Mouse (Mus musculus) liver, adult 2 months (tissue): Measurements from ENCODE around the gene Mypop. TPM values are rescaled to one million over a fixed set of nuclear protein-coding genes. Genes with fewer than 3 reads are reported as not detected.
A peak's percentile ranks its signal among the peaks of the same experiment; 100 is the strongest.

Experiments used
- DNase-seq: peaks from one replicate; pipeline ENCODE4 v3.0.0-alpha.2; 2011; ENCODE audit warnings: low read depth, low spot score; ENCODE audit errors: extremely low read depth
- H3K27ac ChIP-seq: fragments of 200-500 bp; replicated peaks from 2 replicates; pipeline ENCODE4 v1.5.1; 2012; ENCODE audit warnings: low read depth, mild to moderate bottlenecking, control low read depth, inconsistent platforms, low read length; ENCODE audit not compliant: insufficient read depth
- H3K27me3 ChIP-seq: fragments of 200-500 bp; 2 replicates; pipeline ENCODE4 v1.6.1; 2012; ENCODE audit warnings: mild to moderate bottlenecking, moderate library complexity, low read length, inconsistent platforms; ENCODE audit not compliant: control insufficient read depth, insufficient read depth
- H3K36me3 ChIP-seq: fragments of 200-500 bp; 2 replicates; pipeline ENCODE4 v1.6.1; 2012; ENCODE audit warnings: low read length, inconsistent platforms; ENCODE audit not compliant: control insufficient read depth, insufficient read depth
- H3K4me1 ChIP-seq: fragments of 200-500 bp; 2 replicates; pipeline ENCODE4 v1.6.1; 2011; ENCODE audit warnings: low read length; ENCODE audit not compliant: control insufficient read depth, insufficient read depth
- H3K4me3 ChIP-seq: fragments of 200-500 bp; 2 replicates; pipeline ENCODE4 v1.5.1; 2011; ENCODE audit warnings: low read depth, mild to moderate bottlenecking, control low read depth, low read length, moderate library complexity; ENCODE audit not compliant: insufficient read depth
- H3K79me2 ChIP-seq: fragments of 200-500 bp; 2 replicates; pipeline ENCODE4 v1.6.1; 2012; ENCODE audit warnings: inconsistent platforms, mild to moderate bottlenecking, low read length, moderate library complexity; ENCODE audit not compliant: control insufficient read depth, insufficient read depth
- H3K9ac ChIP-seq: fragments of 200-500 bp; 2 replicates; pipeline ENCODE4 v1.6.1; 2012; ENCODE audit warnings: low read depth, mild to moderate bottlenecking, control low read depth, inconsistent platforms, low read length
- CTCF ChIP-seq: fragments of 200-500 bp; IDR thresholded peaks from 2 replicates; pipeline ENCODE4 v1.5.1; 2011; ENCODE audit warnings: low read depth, low read length, control low read depth
- POLR2A ChIP-seq: fragments of 200-500 bp; IDR thresholded peaks from 2 replicates; pipeline ENCODE4 v1.6.1; 2011; ENCODE audit warnings: low read length, control low read depth; ENCODE audit not compliant: insufficient read depth; ENCODE audit errors: extremely low read depth
- WGBS: fragments of 180-500 bp; shearing (Covaris S2); methylation state at CpG from one replicate; pipeline ENCODE4 v1.1.7; 2018; 5-methylcytosine and 5-hydroxymethylcytosine counted together
- polyA plus RNA-seq: library from polyadenylated mRNA; depleted of rRNA; stranded (reverse); fragments of >200 nt; gene quantifications from 2 replicates; pipeline ENCODE4 v1.2.3, GENCODE M21; 2012
- total RNA-seq: library from RNA; depleted of rRNA; stranded (reverse); fragments of >200 nt; gene quantifications from 2 replicates; pipeline ENCODE4 v1.2.3, GENCODE M21; 2014

The Mypop gene
- total and polyA plus RNA-seq, 2 experiments: 0.65 to 3.1 TPM

DNA sequence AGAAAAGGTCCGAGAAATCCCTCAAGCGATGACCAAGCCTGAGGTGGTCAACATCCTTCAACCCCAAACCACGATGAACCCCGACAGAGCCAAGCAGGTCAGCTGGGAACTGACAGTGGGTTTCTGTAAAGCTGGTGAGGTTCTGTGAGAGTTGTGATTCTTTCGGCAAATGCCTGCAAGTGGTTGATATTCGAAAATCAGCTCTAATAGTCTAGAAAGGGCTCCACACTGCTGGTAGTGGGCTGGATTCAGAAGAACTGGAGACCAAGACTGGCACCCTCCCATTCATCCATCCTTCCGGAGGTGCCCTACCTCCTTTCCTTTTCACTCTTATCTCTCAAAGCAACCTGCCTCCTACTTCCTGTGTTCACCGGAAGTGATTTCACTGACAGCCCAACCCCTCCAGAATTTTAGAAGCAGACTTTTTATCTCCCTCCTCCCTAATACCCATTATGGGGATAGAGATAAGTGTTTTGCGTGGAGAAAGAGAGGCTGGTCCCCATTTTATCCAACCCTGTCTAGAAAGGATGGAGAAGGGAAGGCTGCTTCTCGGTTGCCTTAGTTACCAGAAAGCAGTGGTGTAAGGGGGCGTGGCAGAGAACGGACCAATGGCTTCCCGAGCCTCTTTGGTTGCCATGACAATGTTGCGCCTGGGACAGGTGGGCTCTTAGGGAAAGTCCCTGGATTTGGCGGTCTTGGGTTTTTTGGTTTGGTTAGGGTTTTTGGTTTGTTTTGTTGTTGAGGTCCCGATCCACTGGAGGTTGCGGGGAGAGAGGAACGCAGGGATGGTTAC, 40.3 kb upstream of the Mypop start:
- 25% methylated on average over 18 of the region's 18 CpGs for whole genome bisulfite sequencing
- no peak overlapping the region for H3K27ac ChIP-seq

DNA sequence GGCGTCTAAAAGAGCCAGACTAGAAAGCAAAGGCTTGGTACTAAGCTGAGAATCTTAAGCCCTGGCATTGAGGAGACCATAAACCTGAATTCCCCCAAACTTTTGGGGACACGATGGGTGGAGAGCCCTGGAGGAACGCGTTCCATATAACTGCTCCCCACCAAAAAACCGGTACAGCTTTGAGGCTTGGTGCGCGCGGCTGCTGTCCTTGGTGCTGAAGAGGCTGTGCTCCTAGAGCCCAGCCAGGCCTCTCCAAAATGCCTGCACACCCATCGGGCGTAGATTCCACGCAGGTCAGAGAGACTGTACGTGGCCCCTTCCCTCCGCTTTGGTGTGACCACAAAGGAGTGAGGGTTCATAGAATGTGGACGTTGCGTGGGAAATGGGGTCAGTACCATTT, 39.6 kb upstream of the Mypop start:
- no peak overlapping the region for H3K4me3 ChIP-seq
- no peak overlapping the region for H3K27ac ChIP-seq
- no peak for DNase-seq
- 16% methylated on average over 15 of the region's 15 CpGs for WGBS
- no peak overlapping the region for H3K9ac ChIP-seq
- H3K79me2 ChIP-seq: no peaks in the 10 kb centered on the region
- TF ChIP-seq CTCF (no peak), POLR2A (no peak)
- H3K4me1 ChIP-seq: no peaks in the 10 kb centered on the region
- no peaks in the 10 kb centered on the region for H3K27me3 ChIP-seq
- H3K36me3 ChIP-seq: no peaks in the 10 kb centered on the region

More for the DNA sequence above, 40.3 kb upstream of the Mypop start:
- Histone ChIP-seq H3K79me2 (no peaks in the 10 kb centered on the region), H3K9ac (no peak overlapping the region), H3K27me3 (no peaks in the 10 kb centered on the region), H3K36me3 (no peaks in the 10 kb centered on the region), H3K4me1 (no peaks in the 10 kb centered on the region), H3K4me3 (no peak overlapping the region)
- no peak for DNase-seq
- TF ChIP-seq CTCF (no peak), POLR2A (no peak)

DNA sequence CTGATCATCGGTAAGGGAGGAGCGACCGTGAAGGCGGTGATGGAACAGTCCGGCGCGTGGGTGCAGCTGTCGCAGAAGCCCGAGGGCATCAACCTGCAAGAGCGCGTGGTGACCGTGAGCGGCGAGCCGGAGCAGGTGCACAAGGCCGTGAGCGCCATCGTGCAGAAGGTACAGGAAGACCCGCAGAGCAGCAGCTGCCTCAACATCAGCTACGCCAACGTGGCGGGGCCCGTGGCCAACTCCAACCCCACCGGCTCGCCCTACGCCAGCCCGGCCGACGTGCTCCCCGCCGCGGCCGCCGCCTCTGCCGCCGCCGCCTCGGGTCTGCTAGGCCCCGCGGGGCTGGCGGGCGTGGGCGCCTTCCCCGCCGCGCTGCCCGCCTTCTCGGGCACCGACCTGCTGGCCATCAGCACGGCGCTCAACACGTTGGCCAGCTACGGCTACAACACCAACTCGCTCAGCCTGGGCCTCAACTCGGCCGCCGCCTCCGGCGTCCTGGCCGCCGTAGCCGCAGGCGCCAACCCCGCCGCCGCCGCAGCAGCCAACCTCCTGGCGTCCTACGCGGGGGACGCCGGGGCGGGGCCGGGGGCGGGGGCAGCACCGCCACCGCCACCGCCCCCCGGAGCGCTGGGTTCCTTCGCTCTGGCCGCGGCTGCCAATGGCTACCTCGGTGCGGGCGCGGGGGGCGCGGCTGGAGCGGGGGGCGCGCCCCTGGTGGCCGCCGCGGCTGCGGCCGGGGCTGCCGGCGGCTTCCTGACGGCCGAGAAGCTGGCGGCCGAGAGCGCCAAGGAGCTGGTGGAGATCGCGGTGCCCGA, 33.3 kb upstream of the Mypop start:
- peak; percentile 34 for DNase-seq
- TF ChIP-seq POLR2A (no peak), CTCF (no peak)
- Histone ChIP-seq H3K27ac (no peak overlapping the region), H3K9ac (peak overlapping the region; percentile 94), H3K36me3 (no peaks in the 10 kb centered on the region), H3K4me1 (peaks cover 4% of the 10 kb centered on the region; the same call in 1 of the 2 replicates), H3K27me3 (peaks cover 9% of the 10 kb centered on the region; the same call in 1 of the 2 replicates), H3K4me3 (peak overlapping the region; percentile 68), H3K79me2 (no peaks in the 10 kb centered on the region)
- WGBS: 2% methylated on average over 91 of the region's 107 CpGs

DNA sequence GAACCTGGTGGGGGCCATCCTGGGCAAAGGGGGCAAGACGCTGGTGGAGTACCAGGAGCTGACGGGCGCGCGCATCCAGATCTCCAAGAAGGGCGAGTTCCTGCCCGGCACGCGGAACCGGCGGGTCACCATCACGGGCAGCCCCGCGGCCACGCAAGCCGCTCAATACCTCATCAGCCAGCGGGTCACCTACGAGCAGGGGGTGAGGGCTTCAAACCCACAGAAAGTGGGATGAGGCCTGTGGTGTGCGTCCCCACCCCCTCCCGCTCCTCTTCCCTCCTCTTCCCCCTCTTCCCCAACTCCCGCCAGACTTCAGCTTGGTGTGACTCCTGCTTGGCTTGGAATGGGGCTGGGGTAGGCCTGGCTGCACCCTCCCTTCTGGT, 32.7 kb upstream of the Mypop start:
- Histone ChIP-seq H3K36me3 (no peaks in the 10 kb centered on the region), H3K27ac (no peak overlapping the region), H3K79me2 (no peaks in the 10 kb centered on the region), H3K4me3 (peak overlapping the region; percentile 68), H3K9ac (peak overlapping the region; percentile 82), H3K27me3 (peaks cover 12% of the 10 kb centered on the region; the same call in 1 of the 2 replicates), H3K4me1 (peaks cover 4% of the 10 kb centered on the region; the same call in 1 of the 2 replicates)
- no peak for DNase-seq
- WGBS: 5% methylated on average over 21 of the region's 21 CpGs
- no peak for TF ChIP-seq CTCF
- no peak for TF ChIP-seq POLR2A

DNA sequence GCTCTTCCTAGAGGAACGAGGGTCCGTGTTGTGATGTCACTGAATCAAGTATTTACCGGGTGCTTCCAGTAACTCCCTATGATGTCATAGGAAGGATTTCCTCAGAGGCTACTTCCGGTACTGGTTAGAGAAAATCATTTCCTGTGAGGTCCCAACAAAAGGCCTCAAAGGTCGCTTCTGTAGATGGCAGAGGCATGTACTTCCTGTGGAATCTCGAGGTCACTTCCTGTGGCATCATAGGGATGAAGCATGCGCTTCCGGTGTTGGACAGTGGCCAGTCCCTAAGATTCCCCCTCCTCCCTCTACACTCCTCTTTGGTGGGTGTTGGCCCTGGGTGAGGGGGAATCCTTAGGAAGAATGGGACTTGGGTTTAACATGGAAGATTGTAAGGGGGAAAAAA, 31.6 kb upstream of the Mypop start:
- 52% methylated on average over 8 of the region's 8 CpGs for WGBS
- Histone ChIP-seq H3K4me1 (peaks cover 4% of the 10 kb centered on the region; the same call in 1 of the 2 replicates), H3K4me3 (no peak overlapping the region), H3K9ac (no peak overlapping the region), H3K27me3 (peaks cover 13% of the 10 kb centered on the region; the same call in 1 of the 2 replicates), H3K27ac (peak overlapping the region; percentile 31), H3K79me2 (no peaks in the 10 kb centered on the region), H3K36me3 (no peaks in the 10 kb centered on the region)
- TF ChIP-seq POLR2A (no peak), CTCF (no peak)
- DNase-seq: peak; percentile 18
